In the genomic region with DNA sequence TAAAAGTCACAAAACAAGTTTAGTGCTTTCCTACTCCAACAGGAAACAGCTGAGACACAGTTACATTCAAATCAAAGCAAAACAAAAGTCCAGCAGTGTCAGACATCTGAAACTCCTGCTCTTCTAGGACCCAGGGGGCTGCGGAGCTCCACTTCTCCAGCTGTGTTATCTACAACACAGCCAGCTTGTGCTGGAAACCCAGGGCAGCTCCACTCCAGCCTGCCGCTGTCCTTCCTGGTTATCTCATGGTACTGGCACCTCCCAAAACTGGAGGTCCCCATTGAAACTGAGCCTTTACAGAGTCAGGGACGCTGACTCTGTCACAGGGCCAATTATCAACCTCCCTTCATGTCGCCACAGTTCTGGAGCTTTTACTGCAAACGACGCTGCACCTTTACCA, we compare ENCODE assay signal across 27 mouse cellular contexts. TPM values are rescaled to one million over a fixed set of nuclear protein-coding genes. Genes with fewer than 3 reads are reported as not detected.
DNase-seq lines count a peak whose midpoint lies in the region; ATAC-seq and TF ChIP-seq lines count a peak whose summit lies in the region.
"Had no signal": no experiment of that assay in that cellular context is flagged by ENCODE, and none has a peak within 500 bp of the region (broad histone marks: within the 10 kb centered on the region; RNA-seq: fewer than 3 reads in every experiment).

No protein-coding gene starts in this region.

- intact Hi-C loops in heart, adult 2 months (cut with DNase I) = no loop called here
- intact Hi-C loops in heart, postnatal 25 days (cut with DNase I) = no loop called here

- 0 out of 2 replicates have a peak, but pooled peaks cover 4% of the 10 kb centered on the region for H3K9me3 ChIP-seq in heart, embryonic 12.5 days (replicated peaks)
- H3K9me3 ChIP-seq in heart, postnatal 0 days (replicated peaks; ENCODE audit: control insufficient read depth, low read length) = 0 out of 2 replicates have a peak, but pooled peaks cover 5% of the 10 kb centered on the region
- H3K9me3 ChIP-seq in kidney, postnatal 0 days (replicated peaks; ENCODE audit: low read length) = no peaks in the 10 kb centered on the region
- H3K9me3 ChIP-seq: embryonic facial prominence, embryonic 15.5 days; heart, embryonic 15.5 days; hindbrain, embryonic 12.5 days had no signal

- no peak overlapping the region for H3K9ac ChIP-seq in heart, embryonic 12.5 days
- H3K9ac ChIP-seq in heart, adult 2 months (ENCODE audit: low read depth, low read length) = no peak overlapping the region
- no peak overlapping the region for H3K9ac ChIP-seq in heart, postnatal 0 days (replicated peaks; ENCODE audit: low read depth, low read length)
- H3K9ac ChIP-seq in kidney, postnatal 0 days (ENCODE audit: low read depth, low read length) = no peak overlapping the region
- H3K9ac ChIP-seq: embryonic facial prominence, embryonic 15.5 days; heart, embryonic 15.5 days; hindbrain, embryonic 12.5 days had no signal

- no peak for TF ChIP-seq POLR2A in heart, adult 2 months (IDR thresholded peaks at IDR 0.05; ENCODE audit: insufficient read depth, low read depth, low read length)

- no peak for TF ChIP-seq EP300 in heart, adult 2 months (IDR thresholded peaks at IDR 0.05; ENCODE audit: insufficient read depth, low read depth, low read length)
- no peak for TF ChIP-seq EP300 in heart, postnatal 0 days (IDR thresholded peaks at IDR 0.05; ENCODE audit: low read depth)

- H3K4me2 ChIP-seq in heart, embryonic 12.5 days = no peak overlapping the region
- no peak overlapping the region for H3K4me2 ChIP-seq in heart, postnatal 0 days (ENCODE audit: low read depth, low read length)
- no peak overlapping the region for H3K4me2 ChIP-seq in kidney, postnatal 0 days (ENCODE audit: low read length)
- H3K4me2 ChIP-seq: embryonic facial prominence, embryonic 15.5 days; heart, embryonic 15.5 days; hindbrain, embryonic 12.5 days had no signal

- H3K36me3 ChIP-seq in heart, embryonic 12.5 days = no peaks in the 10 kb centered on the region
- H3K36me3 ChIP-seq in heart, adult 2 months (ENCODE audit: control insufficient read depth, insufficient read depth, low read length) = no peaks in the 10 kb centered on the region
- no peaks in the 10 kb centered on the region for H3K36me3 ChIP-seq in heart, postnatal 0 days (replicated peaks; ENCODE audit: control insufficient read depth, insufficient read depth, low read length)
- H3K36me3 ChIP-seq in kidney, postnatal 0 days (ENCODE audit: insufficient read depth, low read length) = no peaks in the 10 kb centered on the region
- H3K36me3 ChIP-seq: embryonic facial prominence, embryonic 15.5 days; forebrain, embryonic 10.5 days; heart, embryonic 15.5 days; hindbrain, embryonic 12.5 days had no signal

- H3K4me3 ChIP-seq in heart, embryonic 12.5 days = no peak overlapping the region
- no peak overlapping the region for H3K4me3 ChIP-seq in heart, adult 2 months
- no peak overlapping the region for H3K4me3 ChIP-seq in heart, postnatal 0 days (ENCODE audit: low read depth, low read length)
- no peak overlapping the region for H3K4me3 ChIP-seq in kidney, postnatal 0 days (replicated peaks; ENCODE audit: low read depth, low read length)
- H3K4me3 ChIP-seq: embryonic facial prominence, embryonic 15.5 days; erythroblast, embryonic 14.5 days; forebrain, embryonic 10.5 days; gastrocnemius, adult 2 months; heart, embryonic 15.5 days; hindbrain, embryonic 12.5 days had no signal

- 19% methylated on average over 6 of the region's 6 CpGs for WGBS in heart, embryonic 12.5 days
- 26% methylated on average over 6 of the region's 6 CpGs for WGBS in heart, adult 2 months
- 25% methylated on average over 6 of the region's 6 CpGs for WGBS in heart, postnatal 0 days
- 28% methylated on average over 6 of the region's 6 CpGs for WGBS in kidney, postnatal 0 days

- peak; percentile 72 for ATAC-seq in heart, embryonic 12.5 days (ENCODE audit: insufficient number of reproducible peaks, low FRiP score)
- ATAC-seq in heart, postnatal 0 days (ENCODE audit: insufficient read depth, low read depth) = no peak
- 0 out of 2 replicates have a peak, but pooled peaks have one; percentile 33 for ATAC-seq in kidney, postnatal 0 days (replicated peaks; ENCODE audit: low FRiP score, low read depth)
- ATAC-seq: forebrain, embryonic 14.5 days; hindbrain, embryonic 16.5 days; inflammation-experienced regulatory T-cells, adult 6 months had no signal

- DNase-seq in heart, adult 2 months = no peak
- DNase-seq in heart, postnatal 0 days (ENCODE audit: low spot score) = peak; percentile 31
- DNase-seq in heart, postnatal 25 days (ENCODE audit: low spot score) = no peak
- DNase-seq in kidney, postnatal 0 days (ENCODE audit: low spot score) = peak; percentile 66
- DNase-seq in kidney, postnatal 25 days = no peak
- peak; percentile 27 for DNase-seq in ovary, postnatal 36 days (ENCODE audit: low spot score)
- DNase-seq in ovary, postnatal 10 days (ENCODE audit: low spot score) = no peak
- DNase-seq: adrenal gland, adult 2 months; adrenal gland, postnatal 25 days; cerebellum, adult 18-20 months; cerebellum, postnatal 10 days; embryo, embryonic 11 days; gastrocnemius, adult 2 months; kidney, adult 2 months had no signal

- no peak overlapping the region for H3K27ac ChIP-seq in heart, embryonic 12.5 days (ENCODE audit: poor library complexity, severe bottlenecking)
- H3K27ac ChIP-seq in heart, adult 2 months = no peak overlapping the region
- H3K27ac ChIP-seq in heart, postnatal 0 days (ENCODE audit: low read depth) = no peak overlapping the region
- no peak overlapping the region for H3K27ac ChIP-seq in kidney, postnatal 0 days
- H3K27ac ChIP-seq: embryonic facial prominence, embryonic 15.5 days; forebrain, embryonic 10.5 days; gastrocnemius, adult 2 months; heart, embryonic 15.5 days; hindbrain, embryonic 12.5 days had no signal

- H3K27me3 ChIP-seq in heart, embryonic 12.5 days (replicated peaks) = no peaks in the 10 kb centered on the region
- no peaks in the 10 kb centered on the region for H3K27me3 ChIP-seq in heart, adult 2 months (ENCODE audit: control insufficient read depth, insufficient read depth, low read length)
- no peaks in the 10 kb centered on the region for H3K27me3 ChIP-seq in heart, postnatal 0 days (ENCODE audit: control insufficient read depth, insufficient read depth, low read length)
- H3K27me3 ChIP-seq in kidney, postnatal 0 days (ENCODE audit: insufficient read depth, low read length) = no peaks in the 10 kb centered on the region
- H3K27me3 ChIP-seq: embryonic facial prominence, embryonic 15.5 days; heart, embryonic 15.5 days; hindbrain, embryonic 12.5 days had no signal

- TF ChIP-seq CTCF in heart, adult 2 months (IDR thresholded peaks at IDR 0.05) = no peak
- TF ChIP-seq CTCF in heart, postnatal 0 days (IDR thresholded peaks at IDR 0.05; ENCODE audit: low read depth) = no peak
- TF ChIP-seq CTCF in kidney, postnatal 0 days (IDR thresholded peaks at IDR 0.05; ENCODE audit: low read depth) = no peak

- H3K79me2 ChIP-seq in heart, adult 2 months (replicated peaks; ENCODE audit: control insufficient read depth, insufficient read depth, low read length) = no peaks in the 10 kb centered on the region

- H3K4me1 ChIP-seq in heart, embryonic 12.5 days (replicated peaks) = 0 out of 2 replicates have a peak, but pooled peaks cover 4% of the 10 kb centered on the region
- no peaks in the 10 kb centered on the region for H3K4me1 ChIP-seq in heart, adult 2 months (ENCODE audit: control insufficient read depth, insufficient read depth, low read length)
- no peaks in the 10 kb centered on the region for H3K4me1 ChIP-seq in heart, postnatal 0 days (ENCODE audit: control insufficient read depth, insufficient read depth)
- no peaks in the 10 kb centered on the region for H3K4me1 ChIP-seq in kidney, postnatal 0 days (replicated peaks; ENCODE audit: insufficient read depth, low read length)
- H3K4me1 ChIP-seq: embryonic facial prominence, embryonic 15.5 days; forebrain, embryonic 10.5 days; hindbrain, embryonic 12.5 days had no signal

RNA-seq across cellular contexts. Expression of a gene that starts 40.3 kb away (rescaled TPM):
- polyA plus RNA-seq in heart, embryonic 12.5 days (2016; fragmentation: Nextera tagmentation; extraction: Ambion mirVana) = not detected in 2 replicates
- total RNA-seq in heart, adult 2 months (2021) = not detected
- polyA plus RNA-seq in heart, adult 2 months (2012; rRNA removed) = not detected in 2 replicates
- not detected in 2 replicates for total RNA-seq in heart, postnatal 0 days (2014; rRNA removed; ENCODE audit: low replicate concordance)
- not detected in 2 replicates for polyA plus RNA-seq in heart, postnatal 0 days (2015; fragmentation: Nextera tagmentation; extraction: Ambion mirVana)
- not detected for total RNA-seq in heart, postnatal 25 days (2021)
- polyA plus RNA-seq in kidney, postnatal 0 days (2015; fragmentation: Nextera tagmentation; extraction: Ambion mirVana) = not detected in 2 replicates
- total RNA-seq: adrenal gland, adult 2 months; adrenal gland, postnatal 25 days; common myeloid progenitor, adult 5-6 weeks; ES-E14; gastrocnemius, adult 2 months; gastrocnemius, postnatal 4 days had no signal
- polyA plus RNA-seq: adrenal gland, adult 2 months; embryonic facial prominence, embryonic 11.5 days; embryonic facial prominence, embryonic 15.5 days; erythroblast, embryonic 14.5 days; forebrain, embryonic 10.5 days; forebrain, embryonic 14.5 days; heart, embryonic 15.5 days; hindbrain, embryonic 12.5 days; hindbrain, embryonic 16.5 days; inflammation-experienced regulatory T-cells, adult 6 months; kidney, adult 2 months had no signal

Comparison
In these comparisons a context has a peak if more than half of its experiments do, and no peak if none do; other contexts are left out.
1. DNase-seq: peak in heart, postnatal 0 days (single experiment), kidney, postnatal 0 days (single experiment) and ovary, postnatal 36 days (single experiment); none in heart, adult 2 months (0 of 2), heart, postnatal 25 days (single experiment), kidney, postnatal 25 days (0 of 2) and ovary, postnatal 10 days (single experiment).